Mouse (Mus musculus): Measurements from ENCODE around the gene Camk2d. TPM values are rescaled to one million over a fixed set of nuclear protein-coding genes. Genes with fewer than 3 reads are reported as not detected.
A peak's percentile ranks its signal among the peaks of the same experiment; 100 is the strongest.

Gene Camk2d
- polyA plus RNA-seq, 3 experiments from 2014 or later = 57.4 to 90.2 (median 67.9) TPM

- ATAC-seq = peak; percentile 92
These were observed 228.8 kb downstream of the Camk2d start for GRCm38 (mm10) chr3:126824930-126825329.

DNA sequence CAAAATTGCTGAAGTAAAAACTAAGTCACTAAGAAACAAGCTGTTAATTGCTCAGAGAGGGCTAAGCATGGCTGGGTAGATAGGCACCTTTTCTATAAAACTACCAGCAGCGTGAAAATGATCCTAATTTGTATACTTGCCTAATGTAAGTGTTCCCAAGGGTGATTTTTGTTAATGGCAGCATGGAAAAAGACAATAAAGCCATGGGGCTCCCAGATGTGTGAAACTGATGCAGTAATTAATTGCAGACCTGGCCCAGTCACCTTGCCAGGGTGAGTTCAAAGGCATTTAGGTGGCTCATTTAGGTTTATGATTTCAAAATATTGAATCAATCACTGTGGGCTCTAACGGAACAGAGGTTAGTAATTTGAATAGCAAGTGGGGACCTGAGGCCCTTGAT is 230.1 kb downstream of the Camk2d start:
- ATAC-seq = no peak

- no peak for ATAC-seq
These were observed 231.8 kb downstream of the Camk2d start for GRCm38 (mm10) chr3:126827900-126828299.

GRCm38 (mm10) chr3:126829817-126830216 is 233.7 kb downstream of the Camk2d start:
- no peak for ATAC-seq

- no peak for ATAC-seq
These were observed 235.5 kb downstream of the Camk2d start for GRCm38 (mm10) chr3:126831418-126832138.

DNA sequence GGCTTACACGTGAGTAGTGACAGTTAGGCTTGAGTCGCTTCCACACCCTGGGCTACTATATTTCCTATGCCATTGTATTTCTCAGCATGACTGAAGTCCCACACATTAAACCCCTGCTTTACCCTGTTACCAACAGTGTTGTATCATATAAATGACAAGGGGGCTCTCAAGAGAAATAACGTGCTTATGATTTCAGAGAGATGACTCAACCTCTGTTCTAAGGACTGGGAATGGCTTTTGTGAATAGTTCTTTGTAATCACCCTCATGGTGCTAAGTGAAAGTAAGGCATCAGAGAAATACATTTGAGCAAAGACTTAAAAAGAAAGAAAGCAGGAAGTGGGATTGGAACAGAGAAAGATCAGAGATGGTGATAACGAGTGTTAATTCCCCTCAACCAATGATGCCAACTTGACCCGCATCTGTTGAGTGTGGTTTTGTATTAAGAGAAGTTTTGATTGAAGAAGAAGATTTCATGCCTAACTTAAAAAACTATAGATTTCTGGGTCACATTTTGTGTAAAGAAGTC is 238.6 kb downstream of the Camk2d start:
- peak; percentile 85 for ATAC-seq

- no peak for ATAC-seq
These were observed 246.7 kb downstream of the Camk2d start for GRCm38 (mm10) chr3:126842780-126843179.

DNA sequence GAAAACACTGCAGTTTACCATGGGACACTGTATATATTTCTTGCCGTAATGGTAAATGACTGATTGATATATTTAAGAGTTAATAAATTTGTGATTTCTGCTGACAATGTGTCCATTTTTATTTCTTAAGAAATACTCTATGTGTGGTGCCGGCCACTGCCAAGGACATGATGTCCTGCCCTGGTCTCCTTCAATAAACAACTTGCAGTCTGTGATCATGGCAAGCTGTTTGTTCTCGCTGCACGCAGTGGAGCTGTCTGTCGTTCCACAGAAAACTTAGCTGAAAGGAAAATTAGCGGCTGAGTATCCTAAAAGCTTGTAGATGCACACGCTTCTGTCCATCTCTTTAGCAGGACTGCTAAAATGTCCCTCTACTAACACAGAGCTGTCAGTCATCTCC is 248.7 kb downstream of the Camk2d start:
- ATAC-seq = no peak

GRCm38 (mm10) chr3:126848081-126848480 is 252.0 kb downstream of the Camk2d start:
- no peak for ATAC-seq

DNA sequence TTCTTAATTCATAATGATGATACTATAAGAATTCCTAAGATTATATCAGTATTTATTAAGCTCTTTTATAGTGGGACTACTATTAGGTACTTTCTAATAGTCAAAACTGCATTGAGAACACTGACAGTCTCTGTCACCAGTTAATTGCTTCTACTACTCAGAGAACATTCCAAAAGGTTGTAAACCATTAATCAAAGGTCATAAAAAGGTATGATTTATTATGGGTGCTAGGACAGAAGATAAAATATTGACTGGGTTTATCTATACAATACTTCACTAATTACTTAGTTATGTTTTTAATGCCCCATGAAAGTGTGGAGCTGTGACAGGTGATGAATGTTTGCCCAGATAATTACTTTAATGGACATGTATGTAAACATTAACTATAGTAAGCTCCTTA is 264.3 kb downstream of the Camk2d start:
- no peak for ATAC-seq

DNA sequence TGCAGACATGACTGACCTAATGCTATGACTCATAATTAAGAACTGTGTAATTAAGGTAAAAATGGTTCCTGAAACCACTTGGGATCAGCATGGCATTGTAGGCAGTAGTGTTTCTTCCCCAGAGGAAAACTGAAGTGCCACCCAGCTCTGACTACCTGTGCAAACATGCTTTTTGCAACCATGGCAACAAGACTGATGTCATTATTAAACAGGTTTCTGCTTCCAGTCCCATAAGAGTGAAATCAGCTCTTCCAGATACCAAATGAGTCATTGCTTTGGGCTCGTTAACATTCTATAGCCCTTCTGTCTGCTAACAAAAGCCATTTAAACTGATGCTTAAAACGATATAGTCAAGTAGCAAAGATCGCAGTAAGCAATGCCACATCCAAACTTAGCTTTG is 273.5 kb downstream of the Camk2d start:
- no peak for ATAC-seq

DNA sequence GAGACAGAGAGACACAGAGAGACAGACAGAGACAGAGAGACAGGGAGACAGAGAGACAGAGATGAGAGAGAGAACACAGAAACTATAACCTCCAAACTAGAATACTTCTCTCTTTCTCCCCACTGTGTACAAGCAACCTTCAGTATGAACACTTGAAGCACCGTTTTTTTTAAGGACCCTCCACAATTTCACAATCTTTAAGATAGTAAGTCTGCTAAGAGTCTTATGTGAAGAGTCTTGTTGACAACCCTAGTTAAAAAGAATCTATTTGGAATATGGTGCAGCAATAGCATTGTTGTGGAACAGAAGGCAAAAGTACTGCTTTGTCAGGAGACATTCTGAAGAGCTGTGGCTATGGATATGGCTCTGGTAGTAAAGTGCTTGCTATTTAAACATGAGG is 274.6 kb downstream of the Camk2d start:
- no peak for ATAC-seq

DNA sequence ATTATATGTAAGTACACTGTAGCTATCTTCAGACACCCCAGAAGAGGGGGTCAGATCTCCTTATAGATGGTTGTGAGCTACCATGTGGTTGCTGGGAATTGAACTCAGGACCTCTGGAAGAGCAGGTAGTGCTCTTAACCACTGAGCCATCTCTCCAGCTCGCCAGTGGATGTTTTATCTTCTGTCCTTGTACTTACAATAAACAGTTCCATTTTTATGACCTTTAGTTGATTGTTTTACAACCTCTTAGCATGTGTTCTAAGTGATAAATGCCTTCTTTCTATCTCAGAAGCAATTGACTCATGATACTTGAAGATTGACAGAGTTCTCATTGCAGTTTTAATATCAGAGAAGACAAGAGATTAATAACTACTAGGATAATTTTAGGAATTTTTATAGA is 282.1 kb downstream of the Camk2d start:
- ATAC-seq = no peak

DNA sequence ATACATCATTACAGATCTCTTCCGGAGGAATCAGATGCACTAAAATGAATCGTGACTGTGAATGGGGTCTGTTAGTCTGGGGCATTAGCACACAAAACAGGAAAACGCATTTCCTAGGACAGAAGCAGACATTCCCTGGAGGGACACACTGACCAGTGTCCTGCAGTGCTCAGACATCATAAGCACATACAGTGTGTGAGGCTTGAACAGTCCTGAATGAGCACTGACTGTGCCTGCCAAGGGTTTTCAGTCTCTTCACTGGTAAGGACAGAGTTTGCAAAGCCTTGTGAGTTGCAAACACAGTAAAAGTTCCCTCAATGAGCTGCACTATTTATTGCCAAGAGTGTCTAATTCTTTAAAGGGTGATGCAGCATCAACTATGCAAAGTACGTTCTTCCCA is 290.0 kb downstream of the Camk2d start:
- ATAC-seq = no peak

DNA sequence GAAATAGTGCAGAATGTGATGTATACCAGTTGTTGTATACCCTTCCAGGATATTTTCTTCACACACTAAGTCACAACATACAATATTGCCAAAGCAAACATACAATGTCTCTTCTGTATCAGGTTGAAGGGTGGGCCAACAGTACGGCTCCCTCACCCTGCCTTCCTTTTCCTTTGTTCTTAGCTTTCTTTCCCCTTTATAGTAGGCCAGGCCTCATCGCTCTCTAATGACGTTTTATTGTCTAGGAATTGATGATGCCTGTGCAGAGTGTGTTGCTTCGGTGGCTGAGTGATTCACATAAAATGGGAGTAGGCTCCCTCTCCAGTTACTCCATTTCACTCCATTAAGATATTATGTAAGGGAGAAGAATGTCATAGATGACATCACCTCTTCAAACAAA is 290.5 kb downstream of the Camk2d start:
- no peak for ATAC-seq

Other genes with a start within 250 kb of the Camk2d start
- not detected for gene Arsj, start 232.6 kb upstream of the Camk2d start, polyA plus RNA-seq (2017; shearing (Covaris generic))

Measured in inflammation-experienced regulatory T-cells, adult 6 months (primary cell).